Mouse (Mus musculus): ENCODE measurements around the gene Otop3.

Gene Otop3

GRCm38 (mm10) chr11:115334531-115334930 lies at the start of gene Otop3:
Gene Otop3, plus strand, starts transcription at chr11:115334731.
- no peak for DNase-seq (ENCODE audit: low read depth in 1 of 2, low spot score in 2 of 2)

- DNase-seq (ENCODE audit: low read depth in 1 of 2, low spot score in 2 of 2): no peak
Measured at GRCm38 (mm10) chr11:115285282-115285681, 49.2 kb upstream of the Otop3 start.

GRCm38 (mm10) chr11:115286201-115286993 lies 48.1 kb upstream of the Otop3 start:
- no peak for DNase-seq (ENCODE audit: low read depth in 1 of 2, low spot score in 2 of 2)

- no peak for DNase-seq (ENCODE audit: low read depth in 1 of 2, low spot score in 2 of 2)
Measured at GRCm38 (mm10) chr11:115287386-115287785, 47.1 kb upstream of the Otop3 start.

GRCm38 (mm10) chr11:115288305-115288704 lies 46.2 kb upstream of the Otop3 start:
- DNase-seq (ENCODE audit: low read depth in 1 of 2, low spot score in 2 of 2): no peak

- no peak for DNase-seq (ENCODE audit: low read depth in 1 of 2, low spot score in 2 of 2)
Measured at GRCm38 (mm10) chr11:115289885-115290284, 44.6 kb upstream of the Otop3 start.

GRCm38 (mm10) chr11:115290314-115290713 lies 44.2 kb upstream of the Otop3 start:
- DNase-seq (ENCODE audit: low read depth in 1 of 2, low spot score in 2 of 2): no peak

- no peak for DNase-seq (ENCODE audit: low read depth in 1 of 2, low spot score in 2 of 2)
Measured at GRCm38 (mm10) chr11:115290919-115291318, 43.6 kb upstream of the Otop3 start.

GRCm38 (mm10) chr11:115291503-115291902 lies 43.0 kb upstream of the Otop3 start:
- DNase-seq (ENCODE audit: low read depth in 1 of 2, low spot score in 2 of 2): no peak

- no peak for DNase-seq (ENCODE audit: low read depth in 1 of 2, low spot score in 2 of 2)
Measured at GRCm38 (mm10) chr11:115292631-115293375, 41.7 kb upstream of the Otop3 start.

GRCm38 (mm10) chr11:115295939-115296338 lies 38.6 kb upstream of the Otop3 start:
- no peak for DNase-seq (ENCODE audit: low read depth in 1 of 2, low spot score in 2 of 2)

- DNase-seq (ENCODE audit: low read depth in 1 of 2, low spot score in 2 of 2): no peak
Measured at GRCm38 (mm10) chr11:115296471-115297210, 37.9 kb upstream of the Otop3 start.

- no peak for DNase-seq (ENCODE audit: low read depth in 1 of 2, low spot score in 2 of 2)
Measured at GRCm38 (mm10) chr11:115297214-115297826, 37.2 kb upstream of the Otop3 start, which contains the start of gene Fads6. Gene Fads6, minus strand, starts transcription at chr11:115297663.

GRCm38 (mm10) chr11:115298160-115298559 lies 36.4 kb upstream of the Otop3 start:
- no peak for DNase-seq (ENCODE audit: low read depth in 1 of 2, low spot score in 2 of 2)

GRCm38 (mm10) chr11:115300745-115301144 lies 33.8 kb upstream of the Otop3 start:
- no peak for DNase-seq (ENCODE audit: low read depth in 1 of 2, low spot score in 2 of 2)

- DNase-seq (ENCODE audit: low read depth in 1 of 2, low spot score in 2 of 2): no peak
Measured at GRCm38 (mm10) chr11:115301351-115301750, 33.2 kb upstream of the Otop3 start.

GRCm38 (mm10) chr11:115303167-115303566 lies 31.4 kb upstream of the Otop3 start:
- no peak for DNase-seq (ENCODE audit: low read depth in 1 of 2, low spot score in 2 of 2)

GRCm38 (mm10) chr11:115306863-115307262 lies 27.7 kb upstream of the Otop3 start, which contains the start of gene Otop2:
Gene Otop2, plus strand, starts transcription at chr11:115307163.
- no peak for DNase-seq (ENCODE audit: low read depth in 1 of 2, low spot score in 2 of 2)

GRCm38 (mm10) chr11:115308781-115309180 lies 25.8 kb upstream of the Otop3 start:
- no peak for DNase-seq (ENCODE audit: low read depth in 1 of 2, low spot score in 2 of 2)

GRCm38 (mm10) chr11:115314249-115314648 lies 20.3 kb upstream of the Otop3 start:
- no peak for DNase-seq (ENCODE audit: low read depth in 1 of 2, low spot score in 2 of 2)

GRCm38 (mm10) chr11:115317204-115317603 lies 17.3 kb upstream of the Otop3 start:
- no peak for DNase-seq (ENCODE audit: low read depth in 1 of 2, low spot score in 2 of 2)
